In the genomic region with DNA sequence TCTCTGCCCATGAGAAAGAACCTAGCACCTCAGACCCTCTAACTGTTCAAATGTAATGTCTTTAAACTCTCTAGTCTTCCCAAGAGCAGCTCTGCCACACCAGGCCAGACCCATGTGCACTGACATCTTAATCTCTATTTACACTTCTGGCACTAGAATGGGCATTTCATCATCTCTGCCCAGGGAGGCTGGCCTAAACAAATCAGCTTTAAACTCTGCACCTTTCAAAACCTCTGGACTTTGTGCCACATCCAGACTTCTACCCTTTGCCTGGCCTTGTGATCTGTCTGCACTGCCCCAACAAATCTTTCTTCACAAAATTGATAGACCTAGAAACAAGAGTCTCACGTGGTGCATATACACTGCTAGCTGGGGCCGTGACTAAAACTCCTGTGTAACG, we compare ENCODE assay signal across 15 mouse cellular contexts. TPM values are rescaled to one million over a fixed set of nuclear protein-coding genes. Genes with fewer than 3 reads are reported as not detected.
DNase-seq lines count a peak whose midpoint lies in the region; ATAC-seq and TF ChIP-seq lines count a peak whose summit lies in the region.
"Had no signal": no experiment of that assay in that cellular context is flagged by ENCODE, and none has a peak within 500 bp of the region (broad histone marks: within the 10 kb centered on the region; RNA-seq: fewer than 3 reads in every experiment).

No protein-coding gene starts in this region.

- TF ChIP-seq CTCF in liver, adult 2 months (IDR thresholded peaks at IDR 0.05; ENCODE audit: low read depth, low read length), result no peak

- H3K27me3 ChIP-seq in heart, embryonic 13.5 days (replicated peaks), result no peaks in the 10 kb centered on the region
- H3K27me3 ChIP-seq in liver, adult 2 months (ENCODE audit: control insufficient read depth, insufficient read depth, low read length), result no peaks in the 10 kb centered on the region

- intact Hi-C loops in heart, postnatal 14 days (cut with DNase I), result no loop called here

- peak overlapping the region; percentile 55 for H3K4me2 ChIP-seq in heart, embryonic 13.5 days

- H3K36me3 ChIP-seq in heart, embryonic 13.5 days, result no peaks in the 10 kb centered on the region
- no peaks in the 10 kb centered on the region for H3K36me3 ChIP-seq in liver, adult 2 months (ENCODE audit: control insufficient read depth, insufficient read depth, low read length)
- H3K36me3 ChIP-seq: G1E had no signal

- peak overlapping the region; percentile 63; the same call in 1 of the 2 replicates for H3K9ac ChIP-seq in heart, embryonic 13.5 days
- peak overlapping the region; percentile 76 for H3K9ac ChIP-seq in liver, adult 2 months (ENCODE audit: low read depth, low read length)

- 47% methylated on average over 3 of the region's 3 CpGs for WGBS in heart, embryonic 13.5 days
- 29% methylated on average over 3 of the region's 3 CpGs for WGBS in liver, adult 2 months

- ATAC-seq in heart, embryonic 13.5 days (ENCODE audit: extremely low read depth, insufficient number of reproducible peaks, low FRiP score, low TSS enrichment), result no peak
- ATAC-seq: forebrain, embryonic 14.5 days had no signal

- no peak for TF ChIP-seq POLR2A in liver, adult 2 months (IDR thresholded peaks at IDR 0.05; ENCODE audit: extremely low read depth, insufficient read depth, low read length)

- DNase-seq in heart, postnatal 14 days, result no peak
- peak; percentile 100 for DNase-seq in liver, adult 2 months (ENCODE audit: extremely low read depth, low read depth, low spot score)
- DNase-seq in liver, result no peak
- DNase-seq in kidney, postnatal 14 days, result peak; percentile 32
- DNase-seq in lung, postnatal 36 days, result peak; percentile 68
- DNase-seq in cerebellum, postnatal 36 days, result no peak
- DNase-seq in embryo, embryonic 11 days, result no peak
- DNase-seq: cerebellum, adult 8-10 months; gastrocnemius, adult 2 months; heart, postnatal 4 days; left cerebral cortex, postnatal 4 days; midbrain, embryonic 14.5 days had no signal

- H3K79me2 ChIP-seq in liver, adult 2 months (ENCODE audit: control insufficient read depth, insufficient read depth, low read length), result peaks cover 9% of the 10 kb centered on the region

- peak overlapping the region; percentile 23; the same call in 1 of the 2 replicates for H3K4me3 ChIP-seq in heart, embryonic 13.5 days
- H3K4me3 ChIP-seq in liver, adult 2 months (ENCODE audit: insufficient read depth, low read depth, low read length), result peak overlapping the region; percentile 54
- H3K4me3 ChIP-seq: gastrocnemius, adult 2 months had no signal

- H3K27ac ChIP-seq in heart, embryonic 13.5 days (replicated peaks), result no peak overlapping the region
- peak overlapping the region; percentile 91 for H3K27ac ChIP-seq in liver, adult 2 months (replicated peaks; ENCODE audit: insufficient read depth, low read depth, low read length)
- H3K27ac ChIP-seq: gastrocnemius, adult 2 months had no signal

- peaks cover 31% of the 10 kb centered on the region for H3K4me1 ChIP-seq in heart, embryonic 13.5 days
- H3K4me1 ChIP-seq in liver, adult 2 months (ENCODE audit: control insufficient read depth, insufficient read depth, low read length), result peaks cover 26% of the 10 kb centered on the region

- H3K9me3 ChIP-seq in heart, embryonic 13.5 days, result no peaks in the 10 kb centered on the region
- H3K9me3 ChIP-seq: G1E had no signal

RNA-seq across cellular contexts. Expression of gene Tnks2, which starts 38.8 kb away (rescaled TPM):
- 35.0 and 35.8 TPM in 2 replicates for polyA plus RNA-seq in heart, embryonic 13.5 days (2015; fragmentation: Nextera tagmentation; extraction: Ambion mirVana)
- 10 to 100 TPM; 89.3 to 92.3 TPM for total RNA-seq in heart, postnatal 14 days (2021)
- total RNA-seq in liver, adult 2 months (2014; rRNA removed), result 50.9 and 55.2 TPM in 2 replicates
- 6.3 and 8.6 TPM in 2 replicates for polyA plus RNA-seq in liver, adult 2 months (2012; rRNA removed)

RNA-seq across cellular contexts. Expression of gene Ppp1r3c, which starts 58.8 kb away (rescaled TPM):
- 49.2 and 64.7 TPM in 2 replicates for polyA plus RNA-seq in heart, embryonic 13.5 days (2015; fragmentation: Nextera tagmentation; extraction: Ambion mirVana)
- 10 to 100 TPM; 91.5 to 98.3 TPM for total RNA-seq in heart, postnatal 14 days (2021)
- total RNA-seq in liver, adult 2 months (2014; rRNA removed), result 30.1 and 39.9 TPM in 2 replicates
- polyA plus RNA-seq in liver, adult 2 months (2012; rRNA removed), result 23.3 and 40.1 TPM in 2 replicates
- polyA plus RNA-seq: G1E had no signal

Comparison
In these comparisons a context has a peak if more than half of its experiments do, and no peak if none do; other contexts are left out.
1. DNase-seq: peak in liver, adult 2 months (single experiment), kidney, postnatal 14 days (single experiment) and lung, postnatal 36 days (single experiment); none in heart, postnatal 14 days (0 of 2), liver (single experiment), cerebellum, postnatal 36 days (0 of 2) and embryo, embryonic 11 days (single experiment).